Mouse (Mus musculus) frontal cortex, adult 2 months (tissue): ENCODE results near the gene Blvrb. TPM values are rescaled to one million over a fixed set of nuclear protein-coding genes. Genes with fewer than 3 reads are reported as not detected.

ENCODE experiments used
- DNase-seq, 2 experiments: peaks; one replicate each; pipeline ENCODE4 v3.0.0; 2022; ENCODE audit warnings: low spot score in 1 of 2; ENCODE audit errors: extremely low spot score in 1 of 2
- polyA plus RNA-seq: library from polyadenylated mRNA; depleted of rRNA; stranded (reverse); fragments of >200 nt; gene quantifications from 2 replicates; pipeline ENCODE4 v1.2.3, GENCODE M21; 2012; rRNA removed

Blvrb gene
- polyA plus RNA-seq = 21.4 and 23.6 TPM in 2 replicates

GRCm38 (mm10) chr7:27447419-27448286, at the start of gene Blvrb, which contains the start of gene Sptbn4:
Blvrb (plus strand) TSS chr7:27447978.
Sptbn4 (minus strand) TSS chr7:27447686.
- peak; percentile 98 to 99 for DNase-seq

DNA sequence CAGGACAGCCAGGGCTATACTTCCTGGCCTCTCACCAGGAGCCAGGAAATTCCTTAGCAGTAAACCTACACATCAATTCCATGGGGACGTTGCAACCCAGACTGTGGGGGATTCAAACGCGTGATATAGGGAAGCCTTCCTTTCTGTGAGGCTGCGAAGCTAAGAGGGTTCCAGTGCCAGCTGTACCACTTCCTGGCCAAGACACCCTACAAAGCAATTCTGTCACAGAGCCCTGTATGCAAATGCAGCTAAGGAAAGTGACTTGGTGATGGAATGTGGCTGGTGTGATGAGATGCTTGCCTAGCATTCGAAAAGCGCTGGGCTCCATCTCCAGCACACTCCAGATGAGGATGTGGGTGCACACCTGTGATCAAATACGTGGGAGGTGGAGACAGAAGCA, 47.2 kb upstream of the Blvrb start:
- DNase-seq = peak in 1 of 2 experiments; percentile 53

GRCm38 (mm10) chr7:27402675-27403074, 45.1 kb upstream of the Blvrb start:
- peak; percentile 58 to 86 for DNase-seq

- no peak for DNase-seq
Measured at GRCm38 (mm10) chr7:27404203-27404942, 43.4 kb upstream of the Blvrb start.

DNA sequence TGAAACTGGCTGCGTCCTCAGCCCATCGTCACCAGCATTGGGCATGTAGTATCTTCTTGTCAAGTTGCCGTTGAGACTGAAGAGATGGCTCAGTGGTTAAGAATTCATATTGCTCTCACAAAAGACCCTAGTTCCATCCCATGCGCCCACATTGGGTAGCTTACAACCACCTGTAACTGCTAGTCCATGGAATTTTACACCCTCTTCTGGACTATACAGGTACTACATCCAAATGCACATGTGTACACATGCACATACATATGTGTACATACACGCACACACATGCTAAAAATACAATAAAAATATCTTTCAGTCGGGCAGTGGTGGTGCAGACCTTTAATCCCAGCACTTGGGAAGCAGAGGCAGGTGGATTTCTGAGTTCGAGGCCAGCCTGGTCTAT, 41.3 kb upstream of the Blvrb start:
- DNase-seq = no peak

DNA sequence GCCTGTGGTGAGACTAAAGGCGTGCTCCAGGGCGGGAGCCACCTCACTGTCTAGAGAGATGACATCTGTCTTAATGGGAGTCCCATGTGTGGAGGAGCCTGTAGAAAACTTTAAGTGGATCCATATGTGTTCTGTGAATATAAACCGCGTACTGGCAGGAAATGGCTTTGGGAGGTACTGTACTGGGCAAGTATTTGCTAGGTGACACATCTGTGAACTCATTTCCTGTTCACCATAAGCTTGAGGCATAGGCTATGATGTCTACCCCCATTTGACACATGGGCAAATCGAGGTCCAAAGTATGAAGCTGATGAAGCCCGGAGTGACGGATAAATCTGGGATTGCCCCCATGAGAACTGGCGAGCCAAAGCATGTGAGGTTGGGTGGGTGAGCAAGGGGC, 40.0 kb upstream of the Blvrb start:
- no peak for DNase-seq

DNA sequence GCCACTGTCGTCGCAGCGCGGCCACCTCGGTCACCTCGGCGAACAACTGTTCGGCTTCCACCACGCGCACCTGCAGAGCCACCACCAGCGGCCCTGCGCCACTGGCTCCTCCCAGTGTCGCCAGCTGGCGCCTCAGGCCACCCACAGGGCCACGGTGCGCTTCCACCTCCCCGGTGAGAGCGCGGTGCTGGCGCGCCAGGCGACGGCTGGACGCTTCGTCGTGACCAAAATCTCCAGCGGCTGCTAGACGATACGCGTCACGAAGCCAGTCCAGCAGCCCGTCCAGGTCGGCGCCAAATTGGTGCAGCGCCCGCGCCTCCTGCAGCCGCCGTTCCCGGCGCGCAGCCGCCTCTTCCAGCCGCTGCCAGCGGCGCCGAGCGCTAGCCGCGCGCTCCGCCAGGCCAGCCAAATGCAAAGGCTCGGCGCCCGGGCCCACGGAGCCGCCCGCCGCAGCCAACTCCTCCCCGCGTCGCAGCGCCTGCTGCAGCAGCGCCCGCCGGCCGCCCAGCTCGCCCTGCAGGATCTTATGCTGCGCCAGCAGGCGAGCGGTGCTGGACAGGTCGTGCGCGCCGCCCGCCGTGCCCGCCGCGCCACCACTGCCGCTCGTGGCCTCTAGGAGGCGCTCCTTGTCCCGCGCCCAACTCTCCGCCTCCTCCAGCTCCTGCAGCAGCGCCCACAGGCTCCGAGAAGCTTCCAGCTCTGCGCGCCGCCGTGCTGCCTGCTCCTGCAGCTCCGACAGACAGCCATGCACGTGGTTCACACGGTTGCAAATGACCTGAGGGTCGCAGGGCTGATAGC, 39.2 kb upstream of the Blvrb start:
- DNase-seq = peak in 1 of 2 experiments; percentile 51

GRCm38 (mm10) chr7:27417151-27417550, 30.6 kb upstream of the Blvrb start:
- peak in 1 of 2 experiments; percentile 42 for DNase-seq

- no peak for DNase-seq
Measured at GRCm38 (mm10) chr7:27419101-27419500, 28.7 kb upstream of the Blvrb start.

- no peak for DNase-seq
Measured at GRCm38 (mm10) chr7:27423556-27424326, 24.0 kb upstream of the Blvrb start.

DNA sequence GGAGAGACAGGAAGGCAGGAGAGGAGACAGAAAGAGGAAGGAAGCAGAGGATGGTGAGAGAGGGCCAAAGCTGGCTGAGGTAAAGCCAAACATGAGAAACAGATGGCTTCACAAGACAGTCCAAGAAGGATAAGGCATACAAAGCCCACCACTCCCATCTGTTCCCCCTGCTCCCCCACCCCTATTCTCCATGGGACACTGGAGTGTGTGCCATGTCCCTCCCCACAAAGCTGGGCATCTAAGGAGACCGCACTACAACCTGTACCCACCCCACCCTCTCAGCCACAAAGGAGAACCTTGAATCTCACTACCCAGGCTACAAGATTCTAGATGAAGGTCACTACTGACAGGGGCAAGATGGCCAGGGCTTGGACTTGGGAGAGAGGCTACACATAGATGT, 20.4 kb upstream of the Blvrb start:
- no peak for DNase-seq

GRCm38 (mm10) chr7:27428002-27428401, 19.8 kb upstream of the Blvrb start:
- DNase-seq = no peak

GRCm38 (mm10) chr7:27429135-27429534, 18.6 kb upstream of the Blvrb start:
- no peak for DNase-seq

DNA sequence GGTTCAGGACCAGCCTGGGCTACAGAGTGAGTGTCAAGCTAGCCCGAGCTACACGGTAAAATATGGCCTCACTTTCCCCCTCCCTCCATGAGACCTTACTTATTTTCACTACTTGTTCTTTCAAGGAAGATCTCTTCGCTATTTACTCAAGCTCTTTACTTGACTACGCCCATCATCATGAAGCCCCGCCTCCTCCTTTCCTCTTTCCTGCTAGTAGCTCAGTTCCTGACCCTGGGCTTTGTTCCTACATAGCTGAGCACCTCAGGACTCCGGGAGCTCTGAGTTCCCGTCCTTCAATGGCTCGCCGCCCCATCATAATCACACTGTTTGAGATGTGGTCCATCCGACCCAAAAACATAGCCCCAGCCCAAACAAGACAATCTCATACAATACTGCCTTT, 14.4 kb upstream of the Blvrb start:
- DNase-seq = no peak

- DNase-seq = no peak
Measured at GRCm38 (mm10) chr7:27433794-27434193, 14.0 kb upstream of the Blvrb start.

DNA sequence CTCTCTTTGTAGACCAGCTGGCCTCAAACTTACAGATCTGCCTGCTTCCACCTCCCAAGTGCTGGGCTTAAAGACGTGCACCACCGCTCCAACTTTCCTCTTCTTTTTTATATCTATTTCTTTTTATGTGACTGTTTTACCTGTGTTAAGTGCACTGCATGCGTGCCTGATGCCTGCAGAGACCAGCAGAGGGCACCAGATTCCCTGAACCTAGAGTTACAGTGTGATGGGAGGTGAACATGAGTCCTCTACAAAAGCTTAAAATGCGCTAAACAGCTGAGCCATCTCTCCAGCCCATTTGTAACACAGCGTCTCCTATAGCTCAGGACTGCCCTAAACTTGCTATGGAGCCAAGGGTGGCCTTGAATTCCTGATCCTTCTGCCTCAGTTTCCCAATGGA, 10.2 kb upstream of the Blvrb start:
- DNase-seq = peak in 1 of 2 experiments; percentile 14

DNA sequence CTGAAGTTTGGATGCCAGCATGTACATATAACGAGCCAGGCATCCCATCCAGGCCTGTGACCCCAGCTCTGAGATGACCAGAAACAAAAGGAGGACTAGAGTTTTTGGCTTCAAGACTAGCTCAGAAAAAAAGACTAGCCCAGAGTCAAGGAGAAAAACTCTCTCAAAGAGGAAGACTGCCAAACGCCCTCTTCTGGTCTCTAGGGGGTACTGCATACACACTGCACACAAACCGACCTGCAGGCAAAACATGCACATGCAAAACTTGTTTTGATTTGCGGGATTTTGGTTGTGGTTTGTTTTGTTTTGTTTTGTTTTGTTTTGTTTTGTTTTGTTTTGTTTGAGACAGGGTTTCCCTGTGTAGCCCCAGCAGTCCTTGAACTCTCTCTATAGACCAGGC, 7.8 kb upstream of the Blvrb start:
- DNase-seq = no peak

DNA sequence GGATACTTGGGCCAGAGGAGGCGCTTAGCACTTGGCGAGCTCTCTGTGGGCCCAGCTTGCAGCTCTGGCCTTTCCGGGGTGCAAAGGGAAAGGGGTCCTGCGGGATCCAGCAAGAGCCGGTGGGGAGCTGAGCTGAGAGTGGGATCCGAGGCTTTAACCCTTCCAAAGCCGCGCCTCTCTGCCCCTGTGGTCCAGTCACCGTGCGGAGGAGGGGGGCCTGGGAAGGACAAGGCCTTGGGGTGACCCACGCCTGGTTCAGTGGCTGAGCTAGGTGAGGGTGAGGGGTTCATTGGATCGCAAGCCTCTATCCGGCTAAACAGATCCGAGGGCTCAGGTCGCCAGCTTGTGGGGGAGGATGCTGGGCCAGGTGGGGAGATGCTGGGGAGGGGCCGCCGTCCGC, 1.7 kb upstream of the Blvrb start:
- peak in 1 of 2 experiments; percentile 6 for DNase-seq

- peak; percentile 48 to 80 for DNase-seq
Measured at GRCm38 (mm10) chr7:27446521-27447418, 1.0 kb upstream of the Blvrb start.
